ENCODE assay signal across 10 mouse cellular contexts in genomic region chr15:81718336-81719138, GRCm38 (mm10). TPM values are rescaled to one million over a fixed set of nuclear protein-coding genes. Genes with fewer than 3 reads are reported as not detected.
DNase-seq lines count a peak whose midpoint lies in the region; ATAC-seq and TF ChIP-seq lines count a peak whose summit lies in the region.
"Had no signal": no experiment of that assay in that cellular context is flagged by ENCODE, and none has a peak within 500 bp of the region (broad histone marks: within the 10 kb centered on the region; RNA-seq: fewer than 3 reads in every experiment).

No protein-coding gene starts in this region.

- no peaks in the 10 kb centered on the region for H3K9me3 ChIP-seq in liver, postnatal 0 days (ENCODE audit: low read length)
- no peaks in the 10 kb centered on the region for H3K9me3 ChIP-seq in liver, embryonic 12.5 days (replicated peaks)
- no peaks in the 10 kb centered on the region for H3K9me3 ChIP-seq in hindbrain, embryonic 14.5 days (ENCODE audit: control insufficient read depth, low read length)
- no peaks in the 10 kb centered on the region for H3K9me3 ChIP-seq in neural tube, embryonic 15.5 days (replicated peaks)
- H3K9me3 ChIP-seq: embryonic facial prominence, embryonic 15.5 days had no signal

- no peaks in the 10 kb centered on the region for H3K4me1 ChIP-seq in liver, postnatal 0 days (ENCODE audit: insufficient read depth)
- 0 out of 2 replicates have a peak, but pooled peaks cover under 1% of the 10 kb centered on the region for H3K4me1 ChIP-seq in liver, embryonic 12.5 days
- peaks cover 11% of the 10 kb centered on the region; the same call in 1 of the 2 replicates for H3K4me1 ChIP-seq in hindbrain, embryonic 14.5 days (replicated peaks; ENCODE audit: control insufficient read depth, insufficient read depth, low read length)
- H3K4me1 ChIP-seq in neural tube, embryonic 15.5 days = peaks cover 5% of the 10 kb centered on the region; the same call in 1 of the 2 replicates
- H3K4me1 ChIP-seq: embryonic facial prominence, embryonic 15.5 days had no signal

- H3K4me3 ChIP-seq in liver, postnatal 0 days (ENCODE audit: low read depth, low read length) = no peak overlapping the region
- H3K4me3 ChIP-seq in liver, embryonic 12.5 days = no peak overlapping the region
- H3K4me3 ChIP-seq in hindbrain, embryonic 14.5 days (replicated peaks; ENCODE audit: low read length) = no peak overlapping the region
- no peak overlapping the region for H3K4me3 ChIP-seq in neural tube, embryonic 15.5 days (replicated peaks)
- H3K4me3 ChIP-seq: embryonic facial prominence, embryonic 15.5 days had no signal

- H3K9ac ChIP-seq in liver, postnatal 0 days (replicated peaks) = no peak overlapping the region
- no peak overlapping the region for H3K9ac ChIP-seq in liver, embryonic 12.5 days
- peak overlapping the region; percentile 28; the same call in 1 of the 2 replicates for H3K9ac ChIP-seq in hindbrain, embryonic 14.5 days
- H3K9ac ChIP-seq in neural tube, embryonic 15.5 days (replicated peaks) = no peak overlapping the region
- H3K9ac ChIP-seq: embryonic facial prominence, embryonic 15.5 days; liver, embryonic 14.5 days had no signal

- ATAC-seq in liver, postnatal 0 days = peak; percentile 38; the same call in 1 of the 2 replicates
- ATAC-seq in liver, embryonic 12.5 days = no peak
- ATAC-seq in hindbrain, embryonic 14.5 days (ENCODE audit: low FRiP score) = peak; percentile 74
- peak; percentile 78 for ATAC-seq in neural tube, embryonic 15.5 days (ENCODE audit: low FRiP score)

- H3K36me3 ChIP-seq in liver, postnatal 0 days (replicated peaks; ENCODE audit: insufficient read depth, low read length) = peaks cover 93% of the 10 kb centered on the region
- peaks cover 97% of the 10 kb centered on the region for H3K36me3 ChIP-seq in liver, embryonic 12.5 days
- peaks cover 94% of the 10 kb centered on the region for H3K36me3 ChIP-seq in hindbrain, embryonic 14.5 days (replicated peaks; ENCODE audit: control insufficient read depth, insufficient read depth)
- H3K36me3 ChIP-seq in neural tube, embryonic 15.5 days = peaks cover 77% of the 10 kb centered on the region

- no peaks in the 10 kb centered on the region for H3K27me3 ChIP-seq in liver, postnatal 0 days (ENCODE audit: insufficient read depth, low read length)
- no peaks in the 10 kb centered on the region for H3K27me3 ChIP-seq in liver, embryonic 12.5 days (replicated peaks)
- H3K27me3 ChIP-seq in hindbrain, embryonic 14.5 days (ENCODE audit: control insufficient read depth, insufficient read depth, low read length) = no peaks in the 10 kb centered on the region
- H3K27me3 ChIP-seq in neural tube, embryonic 15.5 days (replicated peaks) = no peaks in the 10 kb centered on the region
- H3K27me3 ChIP-seq: embryonic facial prominence, embryonic 15.5 days had no signal

- H3K4me2 ChIP-seq in liver, postnatal 0 days (ENCODE audit: low read depth, low read length) = no peak overlapping the region
- no peak overlapping the region for H3K4me2 ChIP-seq in liver, embryonic 12.5 days
- H3K4me2 ChIP-seq in hindbrain, embryonic 14.5 days (replicated peaks) = peak overlapping the region; percentile 15; the same call in 1 of the 2 replicates
- no peak overlapping the region for H3K4me2 ChIP-seq in neural tube, embryonic 15.5 days
- H3K4me2 ChIP-seq: embryonic facial prominence, embryonic 15.5 days; heart, embryonic 11.5 days had no signal

- no peak for TF ChIP-seq EP300 in liver, postnatal 0 days (IDR thresholded peaks at IDR 0.05; ENCODE audit: low read depth)

- no peak overlapping the region for H3K27ac ChIP-seq in liver, postnatal 0 days (ENCODE audit: low read depth)
- H3K27ac ChIP-seq in liver, embryonic 12.5 days = no peak overlapping the region
- H3K27ac ChIP-seq in hindbrain, embryonic 14.5 days = peak overlapping the region; percentile 84
- H3K27ac ChIP-seq in neural tube, embryonic 15.5 days (replicated peaks) = peak overlapping the region; percentile 10
- H3K27ac ChIP-seq: embryonic facial prominence, embryonic 15.5 days; liver, embryonic 14.5 days had no signal

- no peak for DNase-seq in liver, postnatal 0 days
- peak; percentile 37 for DNase-seq in embryo, embryonic 11 days
- peak; percentile 66 for DNase-seq in hindbrain, embryonic 14.5 days (ENCODE audit: low spot score)
- no peak for DNase-seq in urinary bladder, adult 18-20 months (ENCODE audit: low spot score in 2 of 2)
- no peak for DNase-seq in urinary bladder, postnatal 4 days (ENCODE audit: low spot score in 2 of 2)

- 93% methylated on average over 9 of the region's 9 CpGs for WGBS in liver, postnatal 0 days (ENCODE audit: insufficient replicate concordance)
- WGBS in liver, embryonic 12.5 days (ENCODE audit: insufficient replicate concordance) = 92% methylated on average over 9 of the region's 9 CpGs
- WGBS in hindbrain, embryonic 14.5 days = 77% methylated on average over 9 of the region's 9 CpGs
- 82% methylated on average over 9 of the region's 9 CpGs for WGBS in neural tube, embryonic 15.5 days

- TF ChIP-seq CTCF in liver, postnatal 0 days (IDR thresholded peaks at IDR 0.05; ENCODE audit: low read depth) = no peak

RNA-seq across cellular contexts. Expression of gene Chadl, which starts 21.4 kb away (rescaled TPM):
- 0.99 and 1.4 TPM in 2 replicates for polyA plus RNA-seq in liver, postnatal 0 days (2015; fragmentation: Nextera tagmentation; extraction: Ambion mirVana)
- 0.38 and 0.48 TPM in 2 replicates for polyA plus RNA-seq in liver, embryonic 12.5 days (2016; fragmentation: Nextera tagmentation; extraction: Ambion mirVana)
- 29.7 and 32.0 TPM in 2 replicates for polyA plus RNA-seq in hindbrain, embryonic 14.5 days (2014; fragmentation: Nextera tagmentation; extraction: Ambion mirVana)
- polyA plus RNA-seq in neural tube, embryonic 15.5 days (2015; fragmentation: Nextera tagmentation; extraction: Ambion mirVana) = 31.7 and 34.9 TPM in 2 replicates

RNA-seq across cellular contexts. Expression of gene Zc3h7b, which starts 26.3 kb away (rescaled TPM):
- 3.3 and 4.2 TPM in 2 replicates for polyA plus RNA-seq in liver, postnatal 0 days (2015; fragmentation: Nextera tagmentation; extraction: Ambion mirVana)
- polyA plus RNA-seq in liver, embryonic 12.5 days (2016; fragmentation: Nextera tagmentation; extraction: Ambion mirVana) = 9.8 and 10.0 TPM in 2 replicates
- polyA plus RNA-seq in hindbrain, embryonic 14.5 days (2014; fragmentation: Nextera tagmentation; extraction: Ambion mirVana) = 58.9 and 62.7 TPM in 2 replicates
- polyA plus RNA-seq in neural tube, embryonic 15.5 days (2015; fragmentation: Nextera tagmentation; extraction: Ambion mirVana) = 41.7 and 41.9 TPM in 2 replicates

RNA-seq across cellular contexts. Expression of gene Rangap1, which starts 26.8 kb away (rescaled TPM):
- polyA plus RNA-seq in liver, postnatal 0 days (2015; fragmentation: Nextera tagmentation; extraction: Ambion mirVana) = 31.3 and 38.0 TPM in 2 replicates
- polyA plus RNA-seq in liver, embryonic 12.5 days (2016; fragmentation: Nextera tagmentation; extraction: Ambion mirVana) = 113 and 121 TPM in 2 replicates
- 117 and 135 TPM in 2 replicates for polyA plus RNA-seq in hindbrain, embryonic 14.5 days (2014; fragmentation: Nextera tagmentation; extraction: Ambion mirVana)
- polyA plus RNA-seq in neural tube, embryonic 15.5 days (2015; fragmentation: Nextera tagmentation; extraction: Ambion mirVana) = 127 and 128 TPM in 2 replicates

RNA-seq across cellular contexts. Expression of gene L3mbtl2, which starts 54.8 kb away (rescaled TPM):
- 7.3 and 8.2 TPM in 2 replicates for polyA plus RNA-seq in liver, postnatal 0 days (2015; fragmentation: Nextera tagmentation; extraction: Ambion mirVana)
- polyA plus RNA-seq in liver, embryonic 12.5 days (2016; fragmentation: Nextera tagmentation; extraction: Ambion mirVana) = 29.0 and 29.6 TPM in 2 replicates
- 26.2 and 27.9 TPM in 2 replicates for polyA plus RNA-seq in hindbrain, embryonic 14.5 days (2014; fragmentation: Nextera tagmentation; extraction: Ambion mirVana)
- polyA plus RNA-seq in neural tube, embryonic 15.5 days (2015; fragmentation: Nextera tagmentation; extraction: Ambion mirVana) = 28.0 and 28.8 TPM in 2 replicates

Comparison
In these comparisons a context has a peak if more than half of its experiments do, and no peak if none do; other contexts are left out.
1. DNase-seq: peak in embryo, embryonic 11 days (single experiment) and hindbrain, embryonic 14.5 days (single experiment); none in liver, postnatal 0 days (single experiment), urinary bladder, adult 18-20 months (0 of 2) and urinary bladder, postnatal 4 days (0 of 2).
2. H3K27ac ChIP-seq: peak in hindbrain, embryonic 14.5 days (single experiment) and neural tube, embryonic 15.5 days (single experiment); none in liver, postnatal 0 days (single experiment) and liver, embryonic 12.5 days (single experiment).
3. RNA of gene Chadl, which starts 21.4 kb away (polyA plus RNA-seq): 31.7 to 34.9 TPM in neural tube, embryonic 15.5 days and 29.7 to 32.0 TPM in hindbrain, embryonic 14.5 days; 0.99 to 1.4 TPM in liver, postnatal 0 days and 0.38 to 0.48 TPM in liver, embryonic 12.5 days; every median in the first group is over 10 times any median in the second.